Mouse (Mus musculus) lung, postnatal 0 days (tissue): ENCODE results near the gene Rad51b.

Source experiments
- CTCF ChIP-seq: IDR thresholded peaks from 2 replicates; pipeline ENCODE4 v1.5.1; 2016; ENCODE audit warnings: antibody characterized with exemption, mild to moderate bottlenecking
- EP300 ChIP-seq: IDR thresholded peaks from 2 replicates; pipeline ENCODE4 v1.6.1; 2016; ENCODE audit warnings: antibody characterized with exemption, mild to moderate bottlenecking, control low read depth

DNA sequence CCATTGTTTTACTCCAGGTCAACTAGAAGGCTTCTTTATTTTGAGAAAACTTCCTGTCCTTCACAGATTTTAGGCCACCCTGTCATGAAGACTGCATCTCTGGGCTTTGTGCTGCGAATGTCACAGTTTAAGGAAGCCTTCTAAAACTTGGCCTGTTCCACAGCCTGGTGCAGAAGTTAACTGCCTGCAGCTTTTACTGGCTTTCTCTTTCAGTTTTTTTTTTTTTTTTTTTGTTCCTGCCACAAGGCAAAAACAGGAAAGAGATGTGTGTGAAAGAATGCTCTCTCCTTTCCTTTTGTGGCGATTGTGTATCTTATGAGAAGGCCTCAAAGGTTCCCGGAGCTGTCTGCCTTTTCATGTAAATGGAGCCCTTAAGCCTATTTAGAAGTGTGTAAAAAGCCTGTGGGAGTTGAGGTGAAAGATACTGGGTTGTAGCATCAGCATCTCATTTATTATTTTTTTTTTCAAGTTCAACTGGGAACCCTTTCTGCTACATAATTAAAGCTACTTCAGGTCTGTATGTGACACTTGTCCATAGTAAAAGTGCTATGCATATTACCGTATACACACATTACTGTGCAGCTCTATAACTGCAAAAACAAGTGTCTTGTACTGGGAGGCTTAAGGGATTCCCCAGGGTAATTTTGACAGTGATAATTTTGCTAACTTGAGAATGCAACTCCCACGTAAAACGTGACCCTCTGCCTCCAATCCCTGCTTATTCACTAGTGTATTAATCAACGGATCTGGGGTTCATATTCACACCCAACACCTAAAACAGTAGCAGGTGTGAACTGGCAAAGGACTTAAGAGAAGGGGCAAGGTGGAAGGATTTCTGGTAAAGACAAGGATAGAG, 328.8 kb downstream of the Rad51b start:
- TF ChIP-seq CTCF, result no peak
- peak; percentile 46 for TF ChIP-seq EP300
